Mouse (Mus musculus) midbrain, embryonic 15.5 days (tissue): ENCODE measurements around the gene Alyref. TPM values are rescaled to one million over a fixed set of nuclear protein-coding genes. Genes with fewer than 3 reads are reported as not detected.

ENCODE experiments used
- ATAC-seq: fragments of 200-750 bp; cut with Nextera tagmentation; replicated peaks from 2 replicates; pipeline ENCODE4 v1.8.0; 2017; ENCODE audit warnings: moderate TSS enrichment
- H3K27ac ChIP-seq: fragments of 300-500 bp; sonication (generic); 2 replicates; pipeline ENCODE4 v1.5.1; 2015; ENCODE audit warnings: mild to moderate bottlenecking, inconsistent platforms
- H3K27me3 ChIP-seq: fragments of 300-500 bp; sonication (generic); replicated peaks from 2 replicates; pipeline ENCODE4 v1.6.1; 2015; ENCODE audit warnings: inconsistent platforms
- H3K36me3 ChIP-seq: fragments of 300-500 bp; sonication (generic); replicated peaks from 2 replicates; pipeline ENCODE4 v1.6.1; 2015; ENCODE audit warnings: inconsistent platforms
- H3K4me1 ChIP-seq: fragments of 300-500 bp; sonication (generic); 2 replicates; pipeline ENCODE4 v1.6.1; 2015; ENCODE audit warnings: inconsistent platforms
- H3K4me2 ChIP-seq: fragments of 300-500 bp; sonication (generic); 2 replicates; pipeline ENCODE4 v1.6.1; 2015; ENCODE audit warnings: inconsistent platforms, mild to moderate bottlenecking, moderate library complexity
- H3K4me3 ChIP-seq: fragments of 300-500 bp; sonication (generic); 2 replicates; pipeline ENCODE4 v1.5.1; 2015; ENCODE audit warnings: mild to moderate bottlenecking, inconsistent platforms
- H3K9ac ChIP-seq: fragments of 300-500 bp; sonication (generic); 2 replicates; pipeline ENCODE4 v1.6.1; 2015; ENCODE audit warnings: mild to moderate bottlenecking, inconsistent platforms
- H3K9me3 ChIP-seq: fragments of 300-500 bp; sonication (generic); 2 replicates; pipeline ENCODE4 v1.6.1; 2016; ENCODE audit warnings: inconsistent platforms
- WGBS: fragments of 180-500 bp; shearing (Covaris S2); methylation state at CpG from one replicate; pipeline ENCODE4 v1.1.7; 2015; ENCODE audit warnings: mixed read lengths; 5-methylcytosine and 5-hydroxymethylcytosine counted together
- polyA plus RNA-seq: library from polyadenylated mRNA; unstranded; fragments of >200 nt; fragmentation: Nextera tagmentation; extraction: Ambion mirVana; gene quantifications from 2 replicates; pipeline ENCODE4 v1.2.1, GENCODE M21; 2015

Gene Alyref
- polyA plus RNA-seq, 1 experiment from 2014 or later, result 233 TPM

- ATAC-seq, result no peak
- WGBS, result 93% methylated on average over 6 of the region's 6 CpGs
- Histone ChIP-seq H3K4me3 (no peak overlapping the region), H3K4me1 (peaks cover 22% of the 10 kb centered on the region), H3K27me3 (no peaks in the 10 kb centered on the region), H3K4me2 (no peak overlapping the region), H3K9ac (no peak overlapping the region), H3K9me3 (no peaks in the 10 kb centered on the region), H3K36me3 (peaks cover 37% of the 10 kb centered on the region), H3K27ac (no peak overlapping the region)
Observed at GRCm38 (mm10) chr11:120622805-120623204, 24.6 kb upstream of the Alyref start.

GRCm38 (mm10) chr11:120620195-120620594, 22.0 kb upstream of the Alyref start:
- H3K27ac ChIP-seq, result no peak overlapping the region
- H3K9me3 ChIP-seq, result no peaks in the 10 kb centered on the region
- no peak overlapping the region for H3K9ac ChIP-seq
- H3K4me1 ChIP-seq, result peaks cover 38% of the 10 kb centered on the region
- H3K27me3 ChIP-seq, result no peaks in the 10 kb centered on the region
- H3K4me2 ChIP-seq, result no peak overlapping the region
- ATAC-seq, result no peak
- 93% methylated on average over 14 of the region's 14 CpGs for WGBS
- no peak overlapping the region for H3K4me3 ChIP-seq
- peaks cover 33% of the 10 kb centered on the region for H3K36me3 ChIP-seq

GRCm38 (mm10) chr11:120618619-120619535, 20.7 kb upstream of the Alyref start:
- Histone ChIP-seq H3K27ac (0 out of 2 replicates have a peak overlapping the region, but pooled peaks have one; percentile 91), H3K4me2 (no peak overlapping the region), H3K4me1 (peaks cover 31% of the 10 kb centered on the region), H3K27me3 (no peaks in the 10 kb centered on the region), H3K4me3 (no peak overlapping the region), H3K9me3 (no peaks in the 10 kb centered on the region), H3K9ac (no peak overlapping the region), H3K36me3 (peaks cover 33% of the 10 kb centered on the region)
- 95% methylated on average over 25 of the region's 25 CpGs for WGBS
- no peak for ATAC-seq

- Histone ChIP-seq H3K36me3 (peaks cover 32% of the 10 kb centered on the region), H3K27me3 (no peaks in the 10 kb centered on the region), H3K4me2 (peak within 1 kb of the TSS; percentile 74), H3K27ac (peak within 1 kb of the TSS; percentile 91), H3K4me1 (peaks cover 24% of the 10 kb centered on the region), H3K9me3 (no peaks in the 10 kb centered on the region), H3K4me3 (peak within 1 kb of the TSS; percentile 73), H3K9ac (peak within 1 kb of the TSS; percentile 84)
- ATAC-seq, result peak; percentile 95
- WGBS, result under 1% methylated on average over 56 of the region's 56 CpGs
Observed at GRCm38 (mm10) chr11:120617519-120618112, 19.5 kb upstream of the Alyref start, which contains the start of gene Pcyt2. Gene Pcyt2, minus strand, starts transcription at chr11:120617936.

DNA sequence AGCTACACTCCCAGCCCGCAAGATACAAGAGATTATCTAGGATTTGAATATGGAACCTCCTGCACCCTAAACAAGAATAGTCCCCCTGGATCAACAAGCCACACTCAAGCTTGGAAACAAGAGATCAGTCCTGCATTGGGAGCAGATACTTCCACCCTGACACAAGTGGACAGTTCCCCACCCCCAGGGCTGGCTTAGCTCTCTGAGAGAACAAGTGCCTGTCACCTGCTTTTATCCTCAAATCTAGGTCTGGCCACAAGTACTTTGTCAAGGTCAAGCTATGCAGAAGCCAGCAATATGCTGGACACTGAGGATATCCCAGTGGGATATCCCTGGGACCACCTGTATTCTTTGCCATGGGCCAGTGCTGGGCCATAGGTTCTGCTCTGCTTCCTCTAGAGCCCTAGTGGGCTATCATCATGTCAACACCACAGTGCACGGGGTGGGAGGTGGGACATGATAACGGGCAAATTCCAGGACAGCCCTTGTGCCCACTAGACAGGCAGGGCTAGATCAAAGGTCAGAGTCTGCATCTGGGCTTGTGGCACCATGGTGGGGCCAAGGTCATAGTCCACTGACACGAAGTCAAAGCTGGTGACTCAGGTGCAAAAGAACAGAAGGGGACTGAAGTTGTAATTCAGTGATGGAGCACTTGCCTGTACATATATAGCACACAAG, 18.6 kb upstream of the Alyref start:
- 55% methylated on average over 4 of the region's 4 CpGs for WGBS
- peak overlapping the region; percentile 91 for H3K27ac ChIP-seq
- no peak for ATAC-seq
- H3K27me3 ChIP-seq, result no peaks in the 10 kb centered on the region
- H3K4me2 ChIP-seq, result peak overlapping the region; percentile 74
- H3K4me1 ChIP-seq, result peaks cover 24% of the 10 kb centered on the region
- peak overlapping the region; percentile 73 for H3K4me3 ChIP-seq
- H3K36me3 ChIP-seq, result peaks cover 24% of the 10 kb centered on the region
- H3K9ac ChIP-seq, result peak overlapping the region; percentile 84
- H3K9me3 ChIP-seq, result no peaks in the 10 kb centered on the region

DNA sequence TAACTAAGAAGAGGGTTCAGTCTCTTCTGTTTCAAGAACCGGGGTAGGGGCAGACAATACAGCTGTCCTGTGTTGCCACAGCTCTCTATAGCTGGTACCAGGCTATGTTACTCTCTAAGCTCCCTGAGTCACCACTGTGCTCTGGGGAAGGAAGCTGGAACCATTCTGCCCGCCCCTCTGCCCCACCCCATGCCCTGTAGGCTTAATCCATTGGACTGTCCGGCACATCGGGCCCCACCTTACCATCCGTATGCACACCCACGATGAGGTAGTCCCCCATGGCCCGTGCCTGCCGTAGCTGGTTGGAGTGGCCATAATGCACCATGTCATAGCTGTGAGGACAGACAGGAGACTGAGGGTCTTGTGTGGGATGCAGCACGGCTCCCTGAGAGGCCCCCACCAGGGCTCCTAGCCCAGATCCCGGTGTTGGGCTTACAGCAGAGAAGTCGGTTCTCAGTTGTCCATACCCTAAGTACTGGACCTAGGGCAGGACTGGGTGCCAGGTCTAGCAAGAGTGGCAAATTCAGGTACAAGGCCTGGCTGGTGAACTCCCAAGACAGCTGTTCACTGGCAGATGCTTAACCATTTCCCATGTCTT, 17.5 kb upstream of the Alyref start:
- no peaks in the 10 kb centered on the region for H3K27me3 ChIP-seq
- WGBS, result 89% methylated on average over 11 of the region's 11 CpGs
- no peak overlapping the region for H3K27ac ChIP-seq
- ATAC-seq, result no peak
- no peak overlapping the region for H3K4me2 ChIP-seq
- peaks cover 24% of the 10 kb centered on the region for H3K4me1 ChIP-seq
- H3K9me3 ChIP-seq, result no peaks in the 10 kb centered on the region
- H3K9ac ChIP-seq, result no peak overlapping the region
- peaks cover 23% of the 10 kb centered on the region for H3K36me3 ChIP-seq
- H3K4me3 ChIP-seq, result no peak overlapping the region

DNA sequence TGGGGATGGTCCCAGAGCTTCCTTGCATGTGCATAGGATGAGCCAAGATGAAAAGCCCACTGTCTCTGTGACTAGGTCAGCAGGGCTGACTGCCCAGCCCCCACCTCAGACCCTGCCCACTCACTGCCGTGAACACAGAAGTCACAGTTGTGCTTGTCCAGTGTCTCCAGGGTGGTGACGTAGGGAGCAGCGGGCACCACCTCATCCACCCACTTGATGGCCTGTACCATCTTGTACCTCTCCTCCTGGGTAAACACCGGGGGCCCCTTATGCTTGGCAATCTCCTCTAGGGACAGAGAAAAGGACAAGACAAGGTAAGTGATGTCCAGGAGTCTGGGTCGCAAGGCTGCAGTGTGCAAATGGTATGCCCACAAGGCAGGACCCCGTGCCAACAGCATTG, 17.0 kb upstream of the Alyref start:
- Histone ChIP-seq H3K36me3 (peaks cover 19% of the 10 kb centered on the region; the same call in 1 of the 2 replicates), H3K4me2 (no peak overlapping the region), H3K4me3 (no peak overlapping the region), H3K9me3 (no peaks in the 10 kb centered on the region), H3K27ac (no peak overlapping the region), H3K4me1 (peaks cover 24% of the 10 kb centered on the region), H3K9ac (no peak overlapping the region), H3K27me3 (no peaks in the 10 kb centered on the region)
- 93% methylated on average over 6 of the region's 6 CpGs for whole genome bisulfite sequencing
- no peak for ATAC-seq

GRCm38 (mm10) chr11:120613976-120614375, 15.8 kb upstream of the Alyref start:
- H3K9me3 ChIP-seq, result no peaks in the 10 kb centered on the region
- H3K9ac ChIP-seq, result no peak overlapping the region
- H3K27me3 ChIP-seq, result peaks cover 5% of the 10 kb centered on the region; the same call in 1 of the 2 replicates
- no peak overlapping the region for H3K4me3 ChIP-seq
- 0 out of 2 replicates have a peak, but pooled peaks cover 13% of the 10 kb centered on the region for H3K36me3 ChIP-seq
- no peak overlapping the region for H3K27ac ChIP-seq
- H3K4me1 ChIP-seq, result peaks cover 26% of the 10 kb centered on the region
- no peak for ATAC-seq
- H3K4me2 ChIP-seq, result no peak overlapping the region
- 82% methylated on average over 8 of the region's 8 CpGs for WGBS

DNA sequence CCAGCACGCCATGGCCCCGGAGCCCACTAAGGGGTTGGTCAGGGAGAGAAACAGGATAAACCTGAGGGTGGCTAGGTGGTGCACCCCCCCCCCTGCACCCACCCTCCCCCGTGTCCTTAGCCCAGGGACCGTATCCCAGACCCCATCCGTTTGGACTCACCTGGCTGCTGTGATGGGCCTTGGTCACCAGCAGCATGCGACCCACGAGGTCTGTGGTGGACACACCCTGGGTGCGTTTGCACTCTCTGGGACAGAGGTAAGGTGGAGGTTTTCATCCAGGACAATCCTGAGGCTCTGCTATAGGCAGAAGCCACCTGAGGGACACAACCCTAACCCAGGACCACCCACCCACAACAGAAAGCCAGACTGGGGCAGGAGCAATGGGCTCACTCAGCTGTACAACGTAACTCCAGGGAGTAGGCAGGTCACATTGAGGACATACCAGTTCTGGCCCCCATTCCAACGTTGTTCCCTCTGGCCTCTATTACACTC, 15.4 kb upstream of the Alyref start:
- Histone ChIP-seq H3K27me3 (peaks cover 9% of the 10 kb centered on the region; the same call in 1 of the 2 replicates), H3K36me3 (0 out of 2 replicates have a peak, but pooled peaks cover 9% of the 10 kb centered on the region), H3K4me3 (no peak overlapping the region), H3K9me3 (no peaks in the 10 kb centered on the region), H3K4me2 (no peak overlapping the region), H3K9ac (no peak overlapping the region), H3K27ac (no peak overlapping the region), H3K4me1 (peaks cover 30% of the 10 kb centered on the region)
- no peak for ATAC-seq
- 89% methylated on average over 10 of the region's 10 CpGs for WGBS

- no peak overlapping the region for H3K27ac ChIP-seq
- no peak for ATAC-seq
- H3K9me3 ChIP-seq, result no peaks in the 10 kb centered on the region
- H3K27me3 ChIP-seq, result peaks cover 9% of the 10 kb centered on the region; the same call in 1 of the 2 replicates
- no peak overlapping the region for H3K4me3 ChIP-seq
- WGBS, result 40% methylated on average over 6 of the region's 6 CpGs
- peaks cover 30% of the 10 kb centered on the region for H3K4me1 ChIP-seq
- no peak overlapping the region for H3K4me2 ChIP-seq
- no peak overlapping the region for H3K9ac ChIP-seq
- 0 out of 2 replicates have a peak, but pooled peaks cover 7% of the 10 kb centered on the region for H3K36me3 ChIP-seq
Observed at GRCm38 (mm10) chr11:120612763-120613162, 14.6 kb upstream of the Alyref start.

DNA sequence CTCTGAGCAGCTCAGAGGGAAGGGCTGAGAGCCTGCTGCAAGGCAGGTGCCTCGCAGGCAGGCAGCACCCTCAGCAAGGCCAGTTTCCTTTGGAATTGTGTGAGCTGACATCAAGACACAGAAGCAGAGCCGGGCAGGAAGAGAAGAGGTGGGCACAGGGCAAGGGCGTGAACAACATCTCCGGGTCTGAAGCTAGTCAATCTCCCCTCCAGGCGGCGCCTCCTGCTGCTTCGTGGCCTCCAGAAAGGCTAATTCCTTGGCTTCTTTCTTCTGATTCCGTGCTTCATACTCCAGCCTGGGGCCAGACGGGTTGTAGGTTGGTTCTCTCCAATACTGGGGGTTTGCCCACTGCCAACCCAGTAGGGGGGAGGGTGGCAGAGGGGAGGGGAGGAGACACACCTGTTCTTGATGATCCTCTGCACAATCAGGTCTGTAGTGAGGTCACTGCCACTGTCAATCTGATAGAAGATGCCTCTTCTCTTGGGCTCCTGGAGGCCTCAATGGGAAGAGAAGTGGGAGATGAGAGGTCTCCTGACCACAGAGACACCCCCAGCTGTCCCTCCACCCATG, 12.4 kb upstream of the Alyref start:
- Histone ChIP-seq H3K4me1 (peaks cover 12% of the 10 kb centered on the region), H3K36me3 (peaks cover 16% of the 10 kb centered on the region; the same call in 1 of the 2 replicates), H3K4me2 (no peak overlapping the region), H3K9ac (no peak overlapping the region), H3K27ac (no peak overlapping the region), H3K27me3 (peaks cover 14% of the 10 kb centered on the region), H3K4me3 (no peak overlapping the region), H3K9me3 (no peaks in the 10 kb centered on the region)
- WGBS, result 83% methylated on average over 9 of the region's 9 CpGs
- no peak for ATAC-seq
